Mouse (Mus musculus) hindlimb bud, embryonic 11.5 days (tissue): ENCODE data around the gene Dhtkd1.
"Not testable (repeated sequence)": the region's sequence is repeated elsewhere in the genome, so short reads cannot be mapped to it uniquely, and the experiment has no call there.

ENCODE experiments used
- DNase-seq: peaks from one replicate; pipeline ENCODE4 v3.0.0-alpha.2; 2012; ENCODE audit warnings: low read depth, low spot score; ENCODE audit errors: extremely low spot score

The Dhtkd1 gene

GRCm38 (mm10) chr2:5942416-5943032, at the start of gene Dhtkd1:
Gene Dhtkd1, minus strand, starts transcription at chr2:5942792.
- DNase-seq: peak; percentile 24

- no peak for DNase-seq
Observed at GRCm38 (mm10) chr2:5977532-5977931, 34.9 kb upstream of the Dhtkd1 start.

GRCm38 (mm10) chr2:5970629-5971028, 28.0 kb upstream of the Dhtkd1 start:
- not testable (repeated sequence) for DNase-seq

GRCm38 (mm10) chr2:5965972-5966371, 23.4 kb upstream of the Dhtkd1 start:
- DNase-seq: no peak

- DNase-seq: not testable (repeated sequence)
Observed at GRCm38 (mm10) chr2:5963729-5964128, 21.1 kb upstream of the Dhtkd1 start.

GRCm38 (mm10) chr2:5962265-5962664, 19.7 kb upstream of the Dhtkd1 start:
- no peak for DNase-seq

GRCm38 (mm10) chr2:5957705-5958104, 15.1 kb upstream of the Dhtkd1 start:
- DNase-seq: no peak

GRCm38 (mm10) chr2:5951621-5952211, 9.1 kb upstream of the Dhtkd1 start:
- no peak for DNase-seq

- peak; percentile 95 for DNase-seq
Observed at GRCm38 (mm10) chr2:5950766-5951595, 8.4 kb upstream of the Dhtkd1 start, which contains the start of gene Upf2. Gene Upf2, plus strand, starts transcription at chr2:5951469.

GRCm38 (mm10) chr2:5950305-5950704, 7.7 kb upstream of the Dhtkd1 start:
- DNase-seq: no peak

GRCm38 (mm10) chr2:5949821-5950220, 7.2 kb upstream of the Dhtkd1 start:
- DNase-seq: not testable (repeated sequence)

- no peak for DNase-seq
Observed at GRCm38 (mm10) chr2:5948964-5949363, 6.4 kb upstream of the Dhtkd1 start.

- no peak for DNase-seq
Observed at GRCm38 (mm10) chr2:5946876-5947275, 4.3 kb upstream of the Dhtkd1 start.

GRCm38 (mm10) chr2:5945629-5946028, 3.0 kb upstream of the Dhtkd1 start:
- DNase-seq: no peak

- DNase-seq: no peak
Observed at GRCm38 (mm10) chr2:5943071-5943470, 479 bp upstream of the Dhtkd1 start.

GRCm38 (mm10) chr2:5941861-5942415, 654 bp downstream of the Dhtkd1 start:
- no peak for DNase-seq

- DNase-seq: no peak
Observed at GRCm38 (mm10) chr2:5940936-5941335, 1.7 kb downstream of the Dhtkd1 start.

GRCm38 (mm10) chr2:5939911-5940310, 2.7 kb downstream of the Dhtkd1 start:
- DNase-seq: no peak

GRCm38 (mm10) chr2:5939319-5939718, 3.3 kb downstream of the Dhtkd1 start:
- no peak for DNase-seq

GRCm38 (mm10) chr2:5936550-5936949, 6.0 kb downstream of the Dhtkd1 start:
- no peak for DNase-seq

GRCm38 (mm10) chr2:5936068-5936467, 6.5 kb downstream of the Dhtkd1 start:
- no peak for DNase-seq

GRCm38 (mm10) chr2:5934936-5935335, 7.7 kb downstream of the Dhtkd1 start:
- no peak for DNase-seq
